Mouse (Mus musculus) thymus, postnatal 14 days (tissue): Measurements from ENCODE around the gene Stambpl1.

Source experiments
- DNase-seq: peaks from one replicate; pipeline ENCODE4 v3.0.0; 2021

Stambpl1 gene

GRCm38 (mm10) chr19:34287656-34288415 lies 95.8 kb downstream of the Stambpl1 start:
- DNase-seq, result peak; percentile 49

- DNase-seq, result no peak
Observed at GRCm38 (mm10) chr19:34288696-34289095, 96.7 kb downstream of the Stambpl1 start.
